Mouse (Mus musculus): ENCODE measurements around the gene Kdm1a. TPM values are rescaled to one million over a fixed set of nuclear protein-coding genes. Genes with fewer than 3 reads are reported as not detected.
A peak's percentile ranks its signal among the peaks of the same experiment; 100 is the strongest.

Kdm1a gene
- polyA plus RNA-seq, 1 experiment = 61.2 TPM

DNA sequence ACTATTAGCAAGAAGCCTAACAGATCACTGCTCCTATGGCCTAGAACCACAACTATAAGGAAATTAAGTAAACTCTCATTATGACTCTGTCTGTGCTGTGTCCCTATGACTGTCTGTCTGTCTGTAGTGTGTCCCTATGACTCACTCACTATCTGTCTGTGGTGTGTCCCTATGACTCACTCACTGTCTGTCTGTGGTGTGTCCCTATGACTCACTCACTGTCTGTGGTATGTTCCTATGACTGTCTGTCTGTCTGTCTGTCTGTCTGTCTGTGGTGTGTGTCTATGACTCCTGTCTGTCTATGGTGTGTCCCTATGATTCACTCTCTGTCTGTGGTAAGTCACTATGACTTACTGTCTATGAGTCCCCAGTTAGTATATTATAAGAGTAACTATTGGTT, 32.5 kb downstream of the Kdm1a start:
- H3K27ac ChIP-seq (ENCODE audit: insufficient read depth, low read length) = no peak overlapping the region

DNA sequence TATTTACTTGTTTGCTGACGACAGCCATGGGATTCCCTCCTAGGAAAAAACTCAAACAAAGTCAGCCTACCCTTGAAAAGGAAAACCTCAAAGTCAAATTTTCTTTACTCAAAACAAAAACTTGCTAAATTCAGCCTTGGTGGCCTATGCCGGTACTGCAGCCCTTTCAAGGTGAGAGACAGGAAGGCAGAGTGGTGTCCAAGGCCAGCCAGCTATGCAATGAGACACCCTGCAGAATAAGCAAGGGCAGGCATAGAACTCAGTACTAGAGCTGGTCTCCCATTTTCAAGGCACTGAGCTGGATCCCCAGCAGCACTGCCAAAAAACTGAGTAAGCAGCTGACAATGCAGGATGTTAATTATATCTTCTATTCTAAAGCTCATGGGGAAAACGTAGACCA, 33.9 kb downstream of the Kdm1a start:
- H3K4me3 ChIP-seq (replicated peaks; ENCODE audit: insufficient read depth, low read depth, low read length) = no peak overlapping the region
- no peak for DNase-seq
- no peaks in the 10 kb centered on the region for H3K27me3 ChIP-seq (ENCODE audit: control insufficient read depth, insufficient read depth, low read length)
- H3K27ac ChIP-seq (ENCODE audit: insufficient read depth, low read length) = no peak overlapping the region
- 49% methylated on average over 3 of the region's 3 CpGs for WGBS
- no peak for TF ChIP-seq CTCF (IDR thresholded peaks at IDR 0.05; ENCODE audit: borderline replicate concordance, insufficient read depth, low read depth, low read length)
- TF ChIP-seq POLR2A (IDR thresholded peaks at IDR 0.05; ENCODE audit: borderline replicate concordance, insufficient read depth, low read length) = no peak
- 0 out of 2 replicates have a peak, but pooled peaks cover 4% of the 10 kb centered on the region for H3K4me1 ChIP-seq (ENCODE audit: control insufficient read depth, insufficient read depth, low read length)

More for the DNA sequence above, 32.5 kb downstream of the Kdm1a start:
- 0 out of 2 replicates have a peak, but pooled peaks cover 4% of the 10 kb centered on the region for H3K4me1 ChIP-seq (ENCODE audit: control insufficient read depth, insufficient read depth, low read length)
- H3K27me3 ChIP-seq (ENCODE audit: control insufficient read depth, insufficient read depth, low read length) = no peaks in the 10 kb centered on the region
- TF ChIP-seq POLR2A (IDR thresholded peaks at IDR 0.05; ENCODE audit: borderline replicate concordance, insufficient read depth, low read length) (no peak), CTCF (IDR thresholded peaks at IDR 0.05; ENCODE audit: borderline replicate concordance, insufficient read depth, low read depth, low read length) (no peak)
- no peak overlapping the region for H3K4me3 ChIP-seq (replicated peaks; ENCODE audit: insufficient read depth, low read depth, low read length)
- DNase-seq = no peak

DNA sequence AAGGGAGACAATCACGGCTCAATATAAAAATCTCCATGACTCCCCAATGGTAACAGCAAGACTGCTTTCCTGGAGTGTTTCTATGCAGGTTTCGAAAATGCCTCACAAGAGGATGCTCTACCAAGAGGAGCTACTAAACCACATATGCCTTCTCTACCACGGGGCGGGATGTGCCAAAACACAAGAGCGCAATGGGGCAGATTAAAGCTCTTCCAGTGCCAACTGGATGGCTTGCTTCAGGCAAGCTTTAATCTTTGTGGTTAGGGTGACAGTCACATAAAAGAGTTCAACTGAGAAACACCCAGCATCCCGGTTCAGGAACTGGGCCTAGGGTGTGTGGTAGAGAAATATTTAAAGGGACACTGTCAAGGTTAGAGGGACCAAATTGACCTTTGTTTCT, 39.8 kb downstream of the Kdm1a start:
- H3K4me1 ChIP-seq (ENCODE audit: control insufficient read depth, insufficient read depth, low read length) = 0 out of 2 replicates have a peak, but pooled peaks cover 4% of the 10 kb centered on the region
- no peak overlapping the region for H3K27ac ChIP-seq (ENCODE audit: insufficient read depth, low read length)
- H3K4me3 ChIP-seq (replicated peaks; ENCODE audit: insufficient read depth, low read depth, low read length) = no peak overlapping the region
- H3K27me3 ChIP-seq (ENCODE audit: control insufficient read depth, insufficient read depth, low read length) = no peaks in the 10 kb centered on the region
- WGBS = 17% methylated on average over 6 of the region's 6 CpGs
- peak; percentile 42 to 69 for DNase-seq
- TF ChIP-seq CTCF (IDR thresholded peaks at IDR 0.05; ENCODE audit: borderline replicate concordance, insufficient read depth, low read depth, low read length) (no peak), POLR2A (IDR thresholded peaks at IDR 0.05; ENCODE audit: borderline replicate concordance, insufficient read depth, low read length) (no peak)

GRCm38 (mm10) chr4:136560270-136560991, 42.1 kb downstream of the Kdm1a start:
- H3K4me3 ChIP-seq (replicated peaks; ENCODE audit: insufficient read depth, low read depth, low read length) = no peak overlapping the region
- H3K4me1 ChIP-seq (ENCODE audit: control insufficient read depth, insufficient read depth, low read length) = no peaks in the 10 kb centered on the region
- TF ChIP-seq POLR2A (IDR thresholded peaks at IDR 0.05; ENCODE audit: borderline replicate concordance, insufficient read depth, low read length) = no peak
- no peak for TF ChIP-seq CTCF (IDR thresholded peaks at IDR 0.05; ENCODE audit: borderline replicate concordance, insufficient read depth, low read depth, low read length)
- no peak overlapping the region for H3K27ac ChIP-seq (ENCODE audit: insufficient read depth, low read length)
- no peak for DNase-seq
- no peaks in the 10 kb centered on the region for H3K27me3 ChIP-seq (ENCODE audit: control insufficient read depth, insufficient read depth, low read length)
- 78% methylated on average over 8 of the region's 8 CpGs for WGBS

GRCm38 (mm10) chr4:136559690-136560089, 42.8 kb downstream of the Kdm1a start:
- DNase-seq = peak in 1 of 2 experiments; percentile 43
- WGBS = 62% methylated on average over 2 of the region's 2 CpGs
- Histone ChIP-seq H3K27ac (ENCODE audit: insufficient read depth, low read length) (no peak overlapping the region), H3K4me1 (ENCODE audit: control insufficient read depth, insufficient read depth, low read length) (no peaks in the 10 kb centered on the region), H3K4me3 (replicated peaks; ENCODE audit: insufficient read depth, low read depth, low read length) (no peak overlapping the region), H3K27me3 (ENCODE audit: control insufficient read depth, insufficient read depth, low read length) (no peaks in the 10 kb centered on the region)
- TF ChIP-seq POLR2A (IDR thresholded peaks at IDR 0.05; ENCODE audit: borderline replicate concordance, insufficient read depth, low read length) (no peak), CTCF (IDR thresholded peaks at IDR 0.05; ENCODE audit: borderline replicate concordance, insufficient read depth, low read depth, low read length) (no peak)

DNA sequence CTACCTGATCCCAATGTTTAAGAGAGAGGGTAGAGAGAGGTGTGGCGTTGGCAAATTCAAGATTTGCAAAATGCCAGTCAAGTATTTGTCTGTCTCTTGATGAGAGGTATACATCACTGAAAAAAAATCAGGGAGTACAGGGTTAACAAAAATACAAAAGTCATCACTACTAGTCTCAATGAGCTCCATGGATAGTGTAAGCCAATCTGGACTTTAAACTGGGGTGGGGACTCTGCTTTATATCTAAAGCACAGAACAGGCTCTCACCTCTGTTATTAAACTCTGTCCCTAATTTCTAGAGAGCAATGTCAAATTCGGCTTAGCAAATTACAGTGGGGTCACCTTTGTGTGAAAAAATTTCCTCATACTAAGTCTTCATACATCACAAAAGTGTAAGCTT, 44.9 kb downstream of the Kdm1a start:
- H3K4me3 ChIP-seq (replicated peaks; ENCODE audit: insufficient read depth, low read depth, low read length) = no peak overlapping the region
- DNase-seq = no peak
- 88% methylated on average over 2 of the region's 2 CpGs for WGBS
- no peaks in the 10 kb centered on the region for H3K27me3 ChIP-seq (ENCODE audit: control insufficient read depth, insufficient read depth, low read length)
- no peak overlapping the region for H3K27ac ChIP-seq (ENCODE audit: insufficient read depth, low read length)
- no peak for TF ChIP-seq POLR2A (IDR thresholded peaks at IDR 0.05; ENCODE audit: borderline replicate concordance, insufficient read depth, low read length)
- TF ChIP-seq CTCF (IDR thresholded peaks at IDR 0.05; ENCODE audit: borderline replicate concordance, insufficient read depth, low read depth, low read length) = no peak
- 0 out of 2 replicates have a peak, but pooled peaks cover 3% of the 10 kb centered on the region for H3K4me1 ChIP-seq (ENCODE audit: control insufficient read depth, insufficient read depth, low read length)

- H3K27me3 ChIP-seq (ENCODE audit: control insufficient read depth, insufficient read depth, low read length) = no peaks in the 10 kb centered on the region
- no peak overlapping the region for H3K4me3 ChIP-seq (replicated peaks; ENCODE audit: insufficient read depth, low read depth, low read length)
- H3K4me1 ChIP-seq (ENCODE audit: control insufficient read depth, insufficient read depth, low read length) = peaks cover 14% of the 10 kb centered on the region
- no peak for DNase-seq
- WGBS = 12% methylated on average over 1 of the region's 1 CpGs
- H3K27ac ChIP-seq (ENCODE audit: insufficient read depth, low read length) = no peak overlapping the region
- TF ChIP-seq CTCF (IDR thresholded peaks at IDR 0.05; ENCODE audit: borderline replicate concordance, insufficient read depth, low read depth, low read length) = no peak
- TF ChIP-seq POLR2A (IDR thresholded peaks at IDR 0.05; ENCODE audit: borderline replicate concordance, insufficient read depth, low read length) = no peak
These were observed 49.4 kb downstream of the Kdm1a start for GRCm38 (mm10) chr4:136553108-136553507.

GRCm38 (mm10) chr4:136548381-136548801, 54.1 kb downstream of the Kdm1a start:
- Histone ChIP-seq H3K27me3 (ENCODE audit: control insufficient read depth, insufficient read depth, low read length) (no peaks in the 10 kb centered on the region), H3K27ac (ENCODE audit: insufficient read depth, low read length) (no peak overlapping the region), H3K4me3 (replicated peaks; ENCODE audit: insufficient read depth, low read depth, low read length) (no peak overlapping the region), H3K4me1 (ENCODE audit: control insufficient read depth, insufficient read depth, low read length) (peaks cover 30% of the 10 kb centered on the region)
- peak; percentile 56 to 65 for DNase-seq
- TF ChIP-seq POLR2A (IDR thresholded peaks at IDR 0.05; ENCODE audit: borderline replicate concordance, insufficient read depth, low read length) (no peak), CTCF (IDR thresholded peaks at IDR 0.05; ENCODE audit: borderline replicate concordance, insufficient read depth, low read depth, low read length) (no peak)
- WGBS = 17% methylated on average over 1 of the region's 1 CpGs

Measured in cerebellum, adult 2 months (tissue).